Mouse (Mus musculus): ENCODE measurements around the gene Lenep. TPM values are rescaled to one million over a fixed set of nuclear protein-coding genes. Genes with fewer than 3 reads are reported as not detected.
A peak's percentile ranks its signal among the peaks of the same experiment; 100 is the strongest.

Gene Lenep
- total RNA-seq, 2 experiments from 2014 or later: 0.40 to 1.3 TPM

GRCm38 (mm10) chr3:89391663-89392511, 10.7 kb downstream of the Lenep start:
- DNase-seq: peak; percentile 85 to 86

GRCm38 (mm10) chr3:89390699-89391662, 11.6 kb downstream of the Lenep start:
- peak; percentile 47 to 60 for DNase-seq

DNA sequence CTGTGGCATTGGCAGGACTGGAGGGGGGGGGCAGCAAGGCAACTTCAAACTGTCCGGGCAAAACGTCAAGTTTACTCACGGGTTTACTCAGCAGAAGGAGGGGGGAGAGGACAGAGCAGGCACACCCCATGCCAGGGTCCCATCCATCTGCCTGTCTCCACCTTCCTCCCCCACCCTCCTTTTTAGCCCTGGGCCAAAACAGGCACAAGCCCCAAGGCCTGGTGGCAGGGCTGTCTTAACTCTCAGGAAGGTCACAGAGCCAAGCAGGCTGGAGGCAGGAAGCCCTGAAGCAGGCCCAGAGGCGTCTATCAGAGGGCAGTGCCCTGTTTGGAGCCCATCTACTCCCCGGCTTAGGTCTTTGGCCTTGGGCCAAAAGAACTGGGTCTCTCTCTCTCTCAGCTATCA, 12.5 kb downstream of the Lenep start:
- DNase-seq: peak; percentile 81 to 88

GRCm38 (mm10) chr3:89388901-89389740, 13.5 kb downstream of the Lenep start:
- DNase-seq: no peak

DNA sequence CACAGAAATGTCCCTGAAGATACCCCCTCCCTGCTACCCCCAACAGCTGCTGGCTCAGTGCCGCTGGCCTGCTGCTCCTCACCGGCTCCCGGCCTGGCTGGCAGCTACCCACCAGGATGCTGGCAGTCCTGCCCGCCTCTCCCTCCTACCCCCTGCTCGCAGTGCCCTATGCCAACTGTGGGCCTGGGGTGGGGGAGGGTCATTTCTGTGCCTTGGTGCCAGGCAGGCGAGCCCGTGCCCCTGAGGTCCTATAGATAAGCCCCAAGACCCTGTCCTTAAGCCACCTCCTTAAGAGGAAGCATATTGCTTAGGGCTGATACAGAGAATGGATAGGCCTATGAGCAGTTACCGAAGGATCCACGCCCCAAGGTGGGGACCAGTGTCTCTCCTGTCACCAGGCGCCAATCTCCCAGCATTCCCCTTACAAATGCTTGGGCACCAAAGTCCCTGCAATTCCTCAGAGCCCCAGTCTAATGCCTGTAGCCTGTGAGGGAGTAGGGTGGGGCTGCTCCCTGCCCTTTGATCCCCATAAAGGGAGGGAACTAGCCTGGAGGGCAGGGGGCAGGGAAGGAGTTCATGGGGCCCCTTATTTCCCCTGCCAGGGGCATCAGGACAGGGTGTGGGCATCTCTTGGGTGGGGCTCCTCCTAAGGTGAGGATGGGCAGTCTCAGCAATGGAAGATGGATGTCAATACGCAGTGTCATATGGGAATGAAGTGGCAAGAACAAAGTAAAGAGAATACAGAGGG, 14.3 kb downstream of the Lenep start:
- peak in 1 of 2 experiments; percentile 74 for DNase-seq

- DNase-seq: peak in 1 of 2 experiments; percentile 61
Observed at GRCm38 (mm10) chr3:89387632-89388031, 15.0 kb downstream of the Lenep start.

DNA sequence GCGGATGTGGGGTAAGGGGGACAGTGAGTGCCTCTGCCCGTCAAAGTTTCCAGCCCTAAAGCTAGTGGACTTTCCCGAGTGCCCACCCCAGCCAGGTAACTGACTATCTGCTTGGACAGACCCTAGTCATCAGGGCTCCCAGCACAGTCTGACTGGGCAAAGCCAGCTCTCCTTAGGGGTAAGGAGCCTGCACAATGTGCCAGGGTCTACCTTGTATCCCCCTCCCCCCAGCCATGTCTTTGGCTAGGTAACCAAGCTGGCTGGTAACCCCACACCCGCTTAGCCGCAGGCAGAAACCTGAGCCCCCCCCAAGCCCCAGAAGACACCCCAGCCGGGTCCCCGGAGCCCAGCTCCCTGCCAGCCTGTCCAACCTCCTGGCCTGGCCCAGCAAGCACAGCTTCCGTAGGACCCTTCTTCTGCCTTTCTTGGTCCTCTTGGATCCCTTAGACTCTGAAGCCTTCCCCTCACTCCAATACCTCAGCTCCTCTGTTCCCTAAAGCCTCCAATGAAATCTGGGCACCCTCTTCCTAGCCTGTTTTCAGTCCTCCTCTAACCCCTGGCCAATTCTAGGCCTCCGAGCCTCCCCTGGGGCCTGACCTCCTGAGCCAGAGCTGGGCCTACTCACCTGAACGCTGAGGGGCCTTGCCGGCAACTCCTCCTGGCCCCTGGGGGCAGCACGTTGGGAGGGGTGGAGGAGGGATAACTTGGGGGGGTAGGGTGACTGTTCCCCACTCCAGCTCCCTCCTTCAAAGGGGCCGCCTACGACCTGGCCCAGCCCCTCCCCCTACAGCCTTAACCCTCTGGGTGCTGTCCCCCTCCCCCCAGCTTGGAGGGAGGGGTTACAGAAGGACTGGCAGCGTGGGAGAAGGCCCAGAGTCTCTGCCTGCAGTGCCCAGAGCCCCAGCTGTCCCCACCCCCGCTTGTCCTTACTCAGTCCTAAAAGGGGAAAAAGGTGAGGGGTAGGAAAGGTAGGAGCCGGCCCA, 15.9 kb downstream of the Lenep start:
- DNase-seq: peak in 1 of 2 experiments; percentile 53

DNA sequence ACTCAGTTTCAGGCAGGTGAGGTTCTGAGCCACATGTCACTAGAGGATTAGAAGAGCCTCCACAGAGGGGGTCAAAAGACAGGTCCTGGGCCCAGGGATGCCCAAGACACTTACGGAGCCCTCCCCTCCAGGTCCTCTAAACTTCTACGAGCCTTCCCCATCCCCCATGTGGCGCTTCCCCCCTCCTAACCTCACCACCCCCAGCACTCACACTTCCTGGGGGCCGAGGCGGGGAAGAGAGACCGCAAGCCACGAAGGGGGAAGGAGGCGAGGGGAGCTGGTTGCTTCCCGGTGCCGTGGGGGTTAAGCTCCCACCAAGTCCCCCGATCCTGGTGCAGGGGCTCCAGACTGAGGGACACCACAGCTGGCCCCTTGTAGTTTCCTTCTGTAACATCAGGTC, 17.1 kb downstream of the Lenep start:
- no peak for DNase-seq

GRCm38 (mm10) chr3:89384331-89385076, 18.1 kb downstream of the Lenep start:
- DNase-seq: no peak

- no peak for DNase-seq
Observed at GRCm38 (mm10) chr3:89383651-89384255, 18.8 kb downstream of the Lenep start.

- DNase-seq: no peak
Observed at GRCm38 (mm10) chr3:89382950-89383349, 19.6 kb downstream of the Lenep start.

GRCm38 (mm10) chr3:89382033-89382882, 20.3 kb downstream of the Lenep start:
- no peak for DNase-seq

- DNase-seq: no peak
Observed at GRCm38 (mm10) chr3:89381233-89381632, 21.4 kb downstream of the Lenep start.

DNA sequence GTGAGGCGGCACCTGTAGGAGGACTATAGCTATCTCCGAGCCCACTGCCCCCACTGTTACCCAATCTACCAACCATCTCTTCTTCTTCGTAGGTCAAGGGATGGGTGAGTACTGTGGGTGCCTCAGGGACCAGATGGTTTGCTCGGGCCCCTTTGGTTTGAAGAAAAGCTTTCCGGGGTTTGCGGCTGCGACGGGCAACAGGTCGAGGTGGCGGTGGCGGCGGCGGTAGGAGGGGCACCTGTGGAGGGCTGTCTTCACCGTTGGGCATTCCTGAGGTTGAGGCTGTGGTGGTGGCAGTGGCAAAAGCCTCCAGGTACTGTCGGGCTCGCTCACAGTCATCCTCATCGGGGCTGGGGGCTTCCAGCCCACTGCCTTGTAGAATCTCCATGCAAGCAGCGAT, 21.9 kb downstream of the Lenep start:
- no peak for DNase-seq

DNA sequence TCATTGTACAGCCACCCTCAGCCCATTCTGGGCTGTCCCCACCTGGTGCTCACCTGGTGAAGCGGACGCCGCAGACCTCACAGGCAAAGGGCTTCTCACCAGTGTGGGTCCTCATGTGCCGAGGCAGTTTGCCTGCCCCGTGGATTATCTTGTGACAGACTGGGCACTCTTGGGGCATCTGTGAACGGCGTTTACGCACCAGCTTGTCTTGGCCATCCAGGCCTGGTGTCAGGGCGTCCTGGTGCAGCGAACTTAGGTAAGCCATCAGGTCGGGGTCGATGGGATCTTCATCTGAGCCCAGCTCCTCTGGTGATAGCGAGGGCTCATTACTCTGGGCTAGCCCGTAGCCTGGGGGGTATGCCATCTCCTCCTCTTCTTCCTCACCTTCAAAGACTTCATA, 22.3 kb downstream of the Lenep start:
- no peak for DNase-seq

GRCm38 (mm10) chr3:89379388-89380131, 23.0 kb downstream of the Lenep start:
- peak in 1 of 2 experiments; percentile 63 for DNase-seq
